Mouse (Mus musculus): ENCODE results near the gene Sec14l3. TPM values are rescaled to one million over a fixed set of nuclear protein-coding genes. Genes with fewer than 3 reads are reported as not detected.

Gene Sec14l3
- polyA plus RNA-seq (2012; rRNA removed): 17.7 and 26.0 TPM in 2 replicates

DNA sequence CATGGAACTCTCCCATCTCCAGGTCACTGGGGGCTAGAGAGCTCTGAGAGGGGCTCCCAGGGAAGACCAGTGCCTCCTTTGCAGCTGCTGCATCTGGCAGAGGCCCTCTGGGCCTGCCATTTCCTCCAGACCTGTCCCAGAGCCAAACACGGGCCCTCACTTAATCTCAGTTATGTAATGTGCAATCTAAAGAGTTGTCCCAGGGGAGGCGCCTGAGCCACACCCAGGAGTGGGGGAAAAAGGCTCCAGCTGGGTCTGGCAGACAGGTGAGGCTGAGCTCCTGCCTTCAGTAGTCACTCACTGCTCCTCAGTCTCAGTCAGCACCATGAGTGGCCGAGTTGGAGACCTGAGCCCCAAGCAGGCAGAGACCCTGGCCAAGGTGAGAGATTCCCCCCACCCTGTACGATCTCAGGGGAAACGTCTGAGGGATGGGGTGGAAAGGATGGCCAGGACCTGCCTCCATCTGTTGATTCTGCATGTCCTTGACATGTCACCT, at the start of gene Sec14l3:
Gene Sec14l3, plus strand, starts transcription at position 215 of the 496 bp plus-strand sequence.

DNA sequence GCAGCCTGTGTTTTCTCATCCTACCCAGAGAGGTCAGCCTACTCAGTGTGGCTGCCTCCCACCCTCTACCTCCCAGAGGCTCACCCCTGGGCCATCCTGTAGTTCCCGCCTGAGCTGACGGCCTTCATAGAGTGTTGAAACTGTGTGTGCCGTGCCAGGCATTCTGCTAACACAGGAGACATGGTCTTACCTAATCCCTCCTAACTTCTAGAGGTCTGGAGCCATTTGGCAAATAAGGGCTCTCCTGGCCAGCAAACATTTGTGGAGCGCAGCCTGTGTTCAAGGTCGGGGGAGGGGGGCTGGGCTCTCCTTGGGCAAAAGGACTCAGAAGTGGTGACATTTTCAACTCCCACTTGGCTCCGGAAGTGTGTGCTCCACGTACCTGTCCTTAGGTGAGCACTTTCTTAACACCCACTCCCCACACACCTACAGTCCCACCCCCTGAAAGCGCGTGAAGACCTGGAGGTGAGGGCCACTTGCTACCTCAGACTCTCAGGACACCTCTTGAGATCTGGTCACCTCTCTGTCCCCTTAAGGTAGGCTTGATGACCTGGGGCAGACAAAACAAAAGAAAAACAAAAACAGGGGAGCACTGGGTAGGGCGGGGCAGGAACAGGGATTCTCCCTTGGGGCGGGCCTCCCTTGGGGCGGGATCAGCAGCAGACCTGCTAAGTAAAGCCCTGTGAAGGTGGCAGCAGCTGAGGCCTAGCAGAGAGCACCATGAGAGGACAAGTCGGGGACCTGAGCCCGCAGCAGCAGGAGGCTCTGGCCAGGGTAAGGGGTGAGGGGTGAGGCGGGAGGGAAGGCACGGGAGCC, 33.3 kb upstream of the Sec14l3 start, which contains the start of gene Sec14l4:
Gene Sec14l4, plus strand, starts transcription at position 337 of the 816 bp plus-strand sequence.

DNA sequence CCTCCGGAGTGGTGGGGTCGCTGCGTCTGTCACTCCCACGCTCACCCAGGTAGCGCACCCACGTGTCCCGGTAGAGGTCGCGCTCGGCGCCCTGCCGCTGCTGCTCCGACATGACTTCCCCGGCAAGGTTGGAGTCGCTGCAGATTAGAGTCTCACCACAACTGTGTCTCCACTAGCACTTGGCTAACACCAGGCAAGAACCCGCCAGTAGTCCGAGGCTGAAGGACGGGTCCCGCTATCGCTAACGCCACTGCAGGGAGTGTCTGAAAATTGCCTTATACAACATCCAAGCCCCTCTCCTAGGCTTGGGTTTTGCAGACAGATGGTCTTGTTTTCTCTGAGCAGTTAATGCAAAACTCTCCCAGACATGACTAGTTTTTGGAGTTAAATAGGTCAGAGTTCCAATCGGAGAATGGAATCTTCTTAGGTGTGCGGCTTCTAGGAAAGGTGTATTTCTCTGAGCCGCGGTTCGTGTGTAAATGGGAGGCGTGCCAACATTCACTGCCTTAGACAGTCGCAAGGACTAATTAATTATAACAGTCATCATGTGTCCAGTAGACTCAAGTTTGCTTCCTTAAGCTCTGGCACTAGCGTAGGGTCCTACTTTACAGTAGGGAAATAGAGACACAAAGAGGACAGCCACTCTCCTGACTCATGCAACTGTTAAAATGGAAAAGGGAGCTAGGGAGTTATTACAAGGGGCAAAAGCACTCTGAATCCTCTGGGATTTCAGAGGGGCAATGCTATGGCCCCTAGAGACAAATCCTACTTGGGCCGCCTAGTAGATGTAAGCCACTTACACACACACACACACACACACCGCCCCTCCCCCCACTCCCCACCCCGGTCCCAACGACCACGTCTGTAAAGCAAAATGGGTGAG, 30.8 kb downstream of the Sec14l3 start, which contains the start of gene Mtfp1:
Gene Mtfp1, minus strand, starts transcription at position 275 of the 883 bp plus-strand sequence.

DNA sequence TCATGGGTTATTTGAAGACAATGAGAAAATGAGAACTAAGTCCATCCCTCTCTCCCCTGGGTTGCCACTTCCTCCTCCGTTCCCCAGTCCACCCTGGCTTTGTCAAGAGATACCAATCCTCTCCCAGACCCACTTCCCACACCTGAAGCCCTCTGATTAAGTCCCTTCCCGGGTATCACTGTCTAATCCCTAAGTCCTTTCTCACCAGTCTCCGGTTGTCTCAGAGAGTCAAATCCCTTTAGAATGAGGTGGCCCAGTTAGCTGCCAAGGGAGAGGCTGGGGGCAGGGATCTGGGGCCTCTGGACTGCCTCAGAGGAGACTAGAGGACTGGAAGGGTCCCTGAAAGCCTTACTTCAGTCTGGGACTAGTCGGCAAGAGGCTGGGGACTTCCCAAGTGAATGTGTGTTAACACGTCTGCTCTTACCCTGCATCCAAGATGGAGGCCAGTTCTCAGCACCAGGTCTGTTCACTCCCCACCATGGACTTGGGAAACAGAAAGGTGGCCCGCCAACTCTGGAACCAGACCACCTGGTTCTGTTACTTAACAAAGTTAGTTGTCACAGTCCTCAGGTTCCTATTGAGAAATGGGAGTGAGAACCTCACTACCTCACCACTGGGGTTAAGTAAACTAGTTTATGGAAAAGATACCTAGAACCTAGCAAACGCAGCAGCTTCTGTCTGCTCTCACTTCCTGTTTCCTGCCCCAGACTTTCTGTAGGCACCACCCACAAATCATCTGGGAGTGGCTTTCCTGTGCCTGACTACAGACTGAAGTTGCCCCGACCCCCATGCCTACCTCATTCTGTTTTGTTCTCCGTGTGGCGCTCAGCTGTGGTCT, 58.3 kb downstream of the Sec14l3 start, which contains the start of gene Sec14l2:
Gene Sec14l2, minus strand, starts transcription at position 674 of the 838 bp plus-strand sequence.

Other genes with a start within 250 kb of the Sec14l3 start
- 3.6 and 3.7 TPM in 2 replicates for gene Osbp2, start 200.9 kb upstream of the Sec14l3 start, polyA plus RNA-seq (2012; rRNA removed)
- gene 4921536K21Rik, start 169.7 kb upstream of the Sec14l3 start, polyA plus RNA-seq (2012; rRNA removed): 0.68 and 0.71 TPM in 2 replicates
- 9.6 and 12.0 TPM in 2 replicates for gene Dusp18, start 169.6 kb upstream of the Sec14l3 start, polyA plus RNA-seq (2012; rRNA removed)
- 38.2 and 46.2 TPM in 2 replicates for gene Slc35e4, start 150.2 kb upstream of the Sec14l3 start, polyA plus RNA-seq (2012; rRNA removed)
- 122 and 149 TPM in 2 replicates for gene Tcn2, start 132.7 kb upstream of the Sec14l3 start, polyA plus RNA-seq (2012; rRNA removed)
- gene Pes1, start 100.9 kb upstream of the Sec14l3 start, polyA plus RNA-seq (2012; rRNA removed): 46.4 and 53.7 TPM in 2 replicates
- not detected in 2 replicates for gene 4930556J24Rik, start 88.1 kb upstream of the Sec14l3 start, polyA plus RNA-seq (2012; rRNA removed)
- gene Gal3st1, start 81.2 kb upstream of the Sec14l3 start, polyA plus RNA-seq (2012; rRNA removed): 6.3 and 7.7 TPM in 2 replicates
- 0.78 and 1.3 TPM in 2 replicates for gene Sec14l4, start 33.4 kb upstream of the Sec14l3 start, polyA plus RNA-seq (2012; rRNA removed)
- 15.7 and 20.6 TPM in 2 replicates for gene Mtfp1, start 30.6 kb downstream of the Sec14l3 start, polyA plus RNA-seq (2012; rRNA removed)
- gene Sec14l2, start 58.6 kb downstream of the Sec14l3 start, polyA plus RNA-seq (2012; rRNA removed): 0.92 and 0.96 TPM in 2 replicates
- gene Rnf215, start 70.4 kb downstream of the Sec14l3 start, polyA plus RNA-seq (2012; rRNA removed): 46.5 and 46.6 TPM in 2 replicates
- gene Ccdc157, start 95.5 kb downstream of the Sec14l3 start, polyA plus RNA-seq (2012; rRNA removed): 23.9 and 26.0 TPM in 2 replicates
- 36.9 and 56.4 TPM in 2 replicates for gene Sf3a1, start 95.5 kb downstream of the Sec14l3 start, polyA plus RNA-seq (2012; rRNA removed)
- gene Tbc1d10a, start 121.9 kb downstream of the Sec14l3 start, polyA plus RNA-seq (2012; rRNA removed): 115 and 122 TPM in 2 replicates
- 14.6 and 20.1 TPM in 2 replicates for gene Castor1, start 153.4 kb downstream of the Sec14l3 start, polyA plus RNA-seq (2012; rRNA removed)
- gene Osm, start 171.6 kb downstream of the Sec14l3 start, polyA plus RNA-seq (2012; rRNA removed): 0.32 and 0.43 TPM in 2 replicates
- gene Lif, start 192.7 kb downstream of the Sec14l3 start, polyA plus RNA-seq (2012; rRNA removed): 2.5 and 5.4 TPM in 2 replicates

All from ovary, adult 2 months (tissue).